Mouse (Mus musculus): ENCODE measurements around the gene Adamts5.

DNA sequence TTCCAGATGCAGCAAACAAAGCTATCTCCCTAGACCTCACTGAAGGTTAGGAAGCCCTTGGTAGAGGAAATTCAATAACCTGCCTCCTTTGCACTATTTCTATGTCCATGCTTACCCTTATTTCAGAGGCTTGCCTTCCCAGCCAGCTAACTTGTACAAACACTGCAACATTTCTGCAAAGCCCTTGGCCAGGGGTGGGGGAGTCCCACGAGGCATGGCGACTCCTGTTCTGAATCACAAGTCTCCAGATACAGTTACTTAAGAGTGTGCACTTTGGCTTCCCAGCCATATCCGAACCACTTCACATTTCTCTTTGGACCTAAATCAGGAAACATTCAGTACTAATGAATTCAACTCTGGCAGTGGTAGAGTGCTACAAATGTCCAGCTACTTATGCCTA lies 27.5 kb downstream of the Adamts5 start:
- TF ChIP-seq CTCF (IDR thresholded peaks at IDR 0.05; ENCODE audit: low read depth, low read length) (no peak), TAL1 (conservative IDR thresholded peaks at IDR 0.05; ENCODE audit: low read depth, low read length) (no peak), GATA1 (IDR thresholded peaks at IDR 0.05; ENCODE audit: borderline replicate concordance, low read length) (no peak)

Data from G1E (cell line).